Mouse (Mus musculus): ENCODE results near the gene Glt1d1. TPM values are rescaled to one million over a fixed set of nuclear protein-coding genes. Genes with fewer than 3 reads are reported as not detected.

Gene Glt1d1
- total and polyA plus RNA-seq, 3 experiments = 0.19 TPM; not detected in 2

GRCm38 (mm10) chr5:127660267-127660666 is 28.2 kb downstream of the Glt1d1 start:
- no peak overlapping the region for H3K4me3 ChIP-seq (ENCODE audit: control insufficient read depth in 1 of 2, insufficient read depth in 1 of 2, low read depth in 2 of 2, low read length in 2 of 2)
- no peaks in the 10 kb centered on the region for H3K4me1 ChIP-seq (ENCODE audit: control insufficient read depth in 1 of 2, insufficient read depth in 2 of 2, low read length in 2 of 2)
- no peaks in the 10 kb centered on the region for H3K27me3 ChIP-seq (ENCODE audit: control insufficient read depth in 1 of 2, insufficient read depth in 2 of 2, low read length in 2 of 2)
- TF ChIP-seq UBTF (IDR thresholded peaks at IDR 0.05; ENCODE audit: borderline replicate concordance, insufficient read depth, low read depth, low read length) = no peak
- TF ChIP-seq USF2 (IDR thresholded peaks at IDR 0.05; ENCODE audit: borderline replicate concordance in 1 of 2, insufficient read depth in 1 of 2, low read depth in 1 of 2, low read length in 2 of 2) = no peak
- no peak for TF ChIP-seq MEF2A (IDR thresholded peaks at IDR 0.05; ENCODE audit: extremely low read depth, insufficient replicate concordance, low read depth, low read length, poor library complexity, severe bottlenecking)
- TF ChIP-seq POLR2AphosphoS2 (IDR thresholded peaks at IDR 0.05; ENCODE audit: low read length) = no peak
- TF ChIP-seq ZNF384 (IDR thresholded peaks at IDR 0.05; ENCODE audit: low read depth, low read length) = no peak
- no peak for TF ChIP-seq NELFE (IDR thresholded peaks at IDR 0.05; ENCODE audit: low read depth, low read length)
- no peak for TF ChIP-seq CHD1 (IDR thresholded peaks at IDR 0.05; ENCODE audit: low read depth, low read length)
- TF ChIP-seq RAD21 (IDR thresholded peaks at IDR 0.05; ENCODE audit: low read depth, low read length) = no peak
- no peak for TF ChIP-seq TBP (IDR thresholded peaks at IDR 0.05; ENCODE audit: low read depth, low read length)
- TF ChIP-seq USF1 (IDR thresholded peaks at IDR 0.05; ENCODE audit: low read depth, low read length) = no peak
- TF ChIP-seq GATA1 (IDR thresholded peaks at IDR 0.05; ENCODE audit: low read depth, low read length) = no peak
- no peak for TF ChIP-seq ETS1 (IDR thresholded peaks at IDR 0.05; ENCODE audit: low read depth, low read length)
- no peaks in the 10 kb centered on the region for H3K9me3 ChIP-seq (replicated peaks; ENCODE audit: insufficient read depth, low read length)
- no peak overlapping the region for H3K27ac ChIP-seq (ENCODE audit: control insufficient read depth, low read depth, low read length)
- H3K79me2 ChIP-seq (ENCODE audit: control insufficient read depth, insufficient read depth, low read length, poor library complexity) = no peaks in the 10 kb centered on the region
- no peaks in the 10 kb centered on the region for H3K36me3 ChIP-seq (ENCODE audit: control insufficient read depth in 1 of 2, insufficient read depth in 2 of 2, low read length in 2 of 2)
- no peak for DNase-seq (ENCODE audit: low read depth, low spot score)
- no peak overlapping the region for H3K9ac ChIP-seq (ENCODE audit: control insufficient read depth, low read depth, low read length, poor library complexity, severe bottlenecking)

- no peaks in the 10 kb centered on the region for H3K27me3 ChIP-seq (ENCODE audit: control insufficient read depth in 1 of 2, insufficient read depth in 2 of 2, low read length in 2 of 2)
- no peak overlapping the region for H3K27ac ChIP-seq (ENCODE audit: control insufficient read depth, low read depth, low read length)
- no peak overlapping the region for H3K4me3 ChIP-seq (ENCODE audit: control insufficient read depth in 1 of 2, insufficient read depth in 1 of 2, low read depth in 2 of 2, low read length in 2 of 2)
- no peaks in the 10 kb centered on the region for H3K36me3 ChIP-seq (ENCODE audit: control insufficient read depth in 1 of 2, insufficient read depth in 2 of 2, low read length in 2 of 2)
- no peak overlapping the region for H3K9ac ChIP-seq (ENCODE audit: control insufficient read depth, low read depth, low read length, poor library complexity, severe bottlenecking)
- no peaks in the 10 kb centered on the region for H3K9me3 ChIP-seq (replicated peaks; ENCODE audit: insufficient read depth, low read length)
- H3K79me2 ChIP-seq (ENCODE audit: control insufficient read depth, insufficient read depth, low read length, poor library complexity) = no peaks in the 10 kb centered on the region
- TF ChIP-seq ELF1 (IDR thresholded peaks at IDR 0.05; ENCODE audit: low read depth, low read length) = no peak
- no peak for TF ChIP-seq HCFC1 (IDR thresholded peaks at IDR 0.05; ENCODE audit: low read depth, low read length)
- no peak for TF ChIP-seq CHD2 (IDR thresholded peaks at IDR 0.05; ENCODE audit: low read length)
- no peak for TF ChIP-seq SMC3 (IDR thresholded peaks at IDR 0.05; ENCODE audit: low read depth, low read length)
- no peak for TF ChIP-seq ZMIZ1 (IDR thresholded peaks at IDR 0.05; ENCODE audit: low read depth, low read length)
- no peak for TF ChIP-seq TCF12 (IDR thresholded peaks at IDR 0.05; ENCODE audit: low read depth, low read length)
- no peak for TF ChIP-seq EP300 (IDR thresholded peaks at IDR 0.05; ENCODE audit: low read depth in 1 of 2, low read length in 2 of 2)
- no peak for TF ChIP-seq RAD21 (IDR thresholded peaks at IDR 0.05; ENCODE audit: low read depth, low read length)
- no peak for TF ChIP-seq GABPA (IDR thresholded peaks at IDR 0.05; ENCODE audit: low read depth, low read length)
- TF ChIP-seq NRF1 (IDR thresholded peaks at IDR 0.05; ENCODE audit: insufficient read depth, low read depth, low read length, poor library complexity, severe bottlenecking) = no peak
- TF ChIP-seq BHLHE40 (IDR thresholded peaks at IDR 0.05; ENCODE audit: borderline replicate concordance, low read depth, low read length) = no peak
- TF ChIP-seq USF1 (IDR thresholded peaks at IDR 0.05; ENCODE audit: low read depth, low read length) = no peak
- no peak for TF ChIP-seq MAZ (IDR thresholded peaks at IDR 0.05; ENCODE audit: low read depth, low read length)
- no peak for TF ChIP-seq RCOR1 (IDR thresholded peaks at IDR 0.05; ENCODE audit: low read depth, low read length)
- no peak for TF ChIP-seq CTCF (IDR thresholded peaks at IDR 0.05 in 2 of 3, conservative IDR thresholded peaks at IDR 0.05 in 1 of 3; ENCODE audit: control insufficient read depth in 1 of 3, insufficient read depth in 1 of 3, low read depth in 2 of 3, low read length in 3 of 3, poor library complexity in 1 of 3, severe bottlenecking in 1 of 3)
- no peak for TF ChIP-seq POLR2AphosphoS5 (IDR thresholded peaks at IDR 0.05; ENCODE audit: borderline replicate concordance, low read depth, low read length)
- TF ChIP-seq MEF2A (IDR thresholded peaks at IDR 0.05; ENCODE audit: extremely low read depth, insufficient replicate concordance, low read depth, low read length, poor library complexity, severe bottlenecking) = no peak
- TF ChIP-seq TAL1 (IDR thresholded peaks at IDR 0.05; ENCODE audit: low read length) = no peak
- DNase-seq (ENCODE audit: low read depth, low spot score) = no peak
- no peaks in the 10 kb centered on the region for H3K4me1 ChIP-seq (ENCODE audit: control insufficient read depth in 1 of 2, insufficient read depth in 2 of 2, low read length in 2 of 2)
Measured at GRCm38 (mm10) chr5:127660979-127661378, 28.9 kb downstream of the Glt1d1 start.

All from MEL (cell line).